Mouse (Mus musculus) C2C12 (cell line): ENCODE data around the gene Uts2r. TPM values are rescaled to one million over a fixed set of nuclear protein-coding genes. Genes with fewer than 3 reads are reported as not detected.

Experiments
- H3K27me3 ChIP-seq: one replicate; pipeline ENCODE4 v1.6.1; 2011; ENCODE audit not compliant: control insufficient read depth, insufficient read depth, insufficient read length
- H3K36me3 ChIP-seq: one replicate; pipeline ENCODE4 v1.6.1; 2011; ENCODE audit not compliant: control insufficient read depth, insufficient read depth
- H3K4me3 ChIP-seq: one replicate; pipeline ENCODE4 v1.5.1; 2011; ENCODE audit warnings: mild to moderate bottlenecking, control low read depth; ENCODE audit not compliant: poor library complexity, insufficient read depth, severe bottlenecking
- H3K79me2 ChIP-seq: one replicate; pipeline ENCODE4 v1.6.1; 2011; ENCODE audit not compliant: control insufficient read depth, insufficient read depth
- H3K79me3 ChIP-seq: one replicate; pipeline ENCODE4 v1.6.1; 2011; ENCODE audit warnings: low read depth, control low read depth
- H3ac ChIP-seq: one replicate; pipeline ENCODE3; 2011; ENCODE audit warnings: low read depth; ENCODE audit not compliant: control insufficient read depth, insufficient read length
- CEBPB ChIP-seq: IDR thresholded peaks from one replicate; pipeline ENCODE4 v1.6.1; 2011; ENCODE audit warnings: low read depth, mild to moderate bottlenecking, control low read depth, moderate library complexity
- CTCF ChIP-seq: IDR thresholded peaks from one replicate; pipeline ENCODE4 v1.5.1; 2011; ENCODE audit not compliant: control insufficient read depth, insufficient read depth, insufficient read length
- FOSL1 ChIP-seq: IDR thresholded peaks from one replicate; pipeline ENCODE4 v1.8.0; 2011; ENCODE audit warnings: mild to moderate bottlenecking, low read length; ENCODE audit not compliant: poor library complexity, insufficient read depth, severe bottlenecking
- MAX ChIP-seq: IDR thresholded peaks from one replicate; pipeline ENCODE4 v1.6.1; 2011; ENCODE audit warnings: mild to moderate bottlenecking, control low read depth
- MYOD1 ChIP-seq: IDR thresholded peaks from one replicate; pipeline ENCODE4 v1.6.1; 2011; ENCODE audit warnings: low read depth; ENCODE audit not compliant: control insufficient read depth, insufficient read length
- MYOG ChIP-seq: IDR thresholded peaks from one replicate; pipeline ENCODE4 v1.6.1; 2011; ENCODE audit not compliant: control insufficient read depth, insufficient read length; ENCODE audit errors: extremely low read depth
- USF1 ChIP-seq: IDR thresholded peaks from one replicate; pipeline ENCODE4 v1.6.1; 2011; ENCODE audit warnings: low read depth, mild to moderate bottlenecking, control low read depth, moderate library complexity
- polyA plus RNA-seq: library from polyadenylated mRNA; unstranded; fragments of >200 nt; fragmentation: generic; extraction: Trizol; gene quantifications from one replicate; pipeline ENCODE4 v1.2.1, GENCODE M21; 2012; ENCODE audit warnings: missing spikeins

Gene Uts2r
- polyA plus RNA-seq, 1 experiment = not detected

GRCm38 (mm10) chr11:121129616-121130015 is 30.5 kb upstream of the Uts2r start:
- Histone ChIP-seq H3K79me2 (no peaks in the 10 kb centered on the region), H3K36me3 (no peaks in the 10 kb centered on the region), H3K79me3 (no peaks in the 10 kb centered on the region), H3K4me3 (no peak overlapping the region), H3ac (no peak overlapping the region), H3K27me3 (no peaks in the 10 kb centered on the region)
- TF ChIP-seq CEBPB (peak; percentile 92), MAX (no peak), MYOG (no peak), USF1 (peak; percentile 67)

- Histone ChIP-seq H3ac (no peak overlapping the region), H3K4me3 (no peak overlapping the region), H3K27me3 (peaks cover 8% of the 10 kb centered on the region), H3K79me2 (no peaks in the 10 kb centered on the region), H3K79me3 (no peaks in the 10 kb centered on the region), H3K36me3 (no peaks in the 10 kb centered on the region)
- no peak for TF ChIP-seq MAX
- no peak for TF ChIP-seq CEBPB
- TF ChIP-seq FOSL1 = no peak
Measured at GRCm38 (mm10) chr11:121134600-121134999, 25.5 kb upstream of the Uts2r start.

DNA sequence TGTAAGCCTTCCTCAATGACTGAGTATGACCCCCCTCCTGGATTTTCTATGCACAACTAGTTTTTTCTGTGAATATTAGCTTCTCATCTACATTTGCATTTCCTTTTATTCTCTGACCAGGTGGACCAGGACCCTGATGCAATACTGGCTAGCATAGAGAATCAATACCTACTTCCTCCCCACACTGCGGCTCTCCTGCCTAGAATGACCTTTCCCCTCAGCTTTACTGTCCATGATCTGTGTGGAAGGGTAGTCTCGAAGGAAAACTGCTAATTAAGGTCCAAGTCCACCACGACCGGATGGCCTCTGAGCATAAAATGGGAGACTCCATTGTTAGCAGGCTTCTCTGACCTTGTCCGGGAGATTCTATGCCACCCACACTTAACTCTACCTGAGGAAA is 22.4 kb upstream of the Uts2r start:
- peaks cover 8% of the 10 kb centered on the region for H3K27me3 ChIP-seq
- no peak for TF ChIP-seq MYOG
- no peak for TF ChIP-seq MAX
- TF ChIP-seq MYOD1 = no peak
- no peak for TF ChIP-seq USF1
- no peak for TF ChIP-seq CTCF
- TF ChIP-seq CEBPB = no peak
- TF ChIP-seq FOSL1 = no peak
- no peaks in the 10 kb centered on the region for H3K79me2 ChIP-seq
- H3ac ChIP-seq = no peak overlapping the region
- H3K4me3 ChIP-seq = no peak overlapping the region
- H3K79me3 ChIP-seq = no peaks in the 10 kb centered on the region
- no peaks in the 10 kb centered on the region for H3K36me3 ChIP-seq

- TF ChIP-seq CTCF (peak; percentile 13), FOSL1 (no peak)
Measured at GRCm38 (mm10) chr11:121138732-121139131, 21.3 kb upstream of the Uts2r start.

DNA sequence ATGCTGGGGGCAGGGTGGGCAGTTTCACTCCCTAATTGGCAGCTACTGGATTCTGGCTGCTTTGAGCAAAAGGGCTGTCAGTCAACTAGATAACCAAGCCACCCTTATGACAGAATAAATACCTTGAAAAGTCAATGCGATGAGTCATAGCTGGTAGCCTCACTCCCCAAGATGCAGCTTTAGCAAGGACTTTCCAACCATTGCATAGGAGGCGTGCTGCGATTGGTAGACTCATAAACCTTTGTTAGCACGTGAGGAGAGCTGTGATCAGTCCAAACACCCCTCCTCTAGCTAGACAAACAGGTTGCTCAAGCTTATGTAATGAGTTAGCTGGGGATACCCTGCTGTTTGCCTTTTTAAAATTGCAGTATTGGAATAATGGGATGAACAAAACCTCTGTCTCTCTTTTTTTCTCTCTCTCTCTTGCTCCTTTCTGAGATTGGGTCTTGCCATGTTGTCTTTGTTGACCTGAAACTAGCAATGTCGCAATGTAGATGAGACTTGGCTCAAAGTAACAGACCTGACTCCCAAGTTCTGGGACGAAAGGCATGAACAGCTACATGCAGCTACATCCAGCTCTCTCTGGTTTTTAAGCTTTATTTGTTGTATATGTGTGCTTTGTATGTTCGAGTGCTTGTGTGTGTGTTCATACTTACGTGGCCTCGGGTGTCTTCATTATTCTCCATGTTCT is 16.6 kb upstream of the Uts2r start:
- Histone ChIP-seq H3K79me2 (no peaks in the 10 kb centered on the region), H3K79me3 (no peaks in the 10 kb centered on the region), H3K36me3 (no peaks in the 10 kb centered on the region), H3ac (no peak overlapping the region), H3K4me3 (no peak overlapping the region), H3K27me3 (peaks cover 8% of the 10 kb centered on the region)
- no peak for TF ChIP-seq CEBPB
- no peak for TF ChIP-seq USF1
- no peak for TF ChIP-seq FOSL1
- no peak for TF ChIP-seq MAX
- TF ChIP-seq MYOG = no peak
- TF ChIP-seq CTCF = no peak
- TF ChIP-seq MYOD1 = no peak

More at GRCm38 (mm10) chr11:121138732-121139131, 21.3 kb upstream of the Uts2r start:
- Histone ChIP-seq H3K79me3 (no peaks in the 10 kb centered on the region), H3K27me3 (peaks cover 8% of the 10 kb centered on the region), H3K36me3 (no peaks in the 10 kb centered on the region), H3K79me2 (no peaks in the 10 kb centered on the region), H3K4me3 (no peak overlapping the region), H3ac (no peak overlapping the region)

GRCm38 (mm10) chr11:121145865-121146264 is 14.2 kb upstream of the Uts2r start, which contains the start of gene Tex19.1:
Gene Tex19.1 (plus strand): TSS chr11:121146143.
- Histone ChIP-seq H3K79me2 (no peaks in the 10 kb centered on the region), H3K36me3 (no peaks in the 10 kb centered on the region), H3ac (no peak within 1 kb of the TSS), H3K27me3 (no peaks in the 10 kb centered on the region), H3K79me3 (no peaks in the 10 kb centered on the region), H3K4me3 (peak within 1 kb of the TSS; percentile 6)
- TF ChIP-seq CTCF (no peak), FOSL1 (no peak)
